Mouse (Mus musculus): ENCODE measurements around the gene Usp39. TPM values are rescaled to one million over a fixed set of nuclear protein-coding genes. Genes with fewer than 3 reads are reported as not detected.

The Usp39 gene
- total RNA-seq, 4 experiments from 2014 or later: 31.1 to 39.0 (median 34.4) TPM

- no peak for DNase-seq
Observed at GRCm38 (mm10) chr6:72371147-72371546, 26.2 kb upstream of the Usp39 start.

- peak; percentile 84 for DNase-seq
Observed at GRCm38 (mm10) chr6:72370091-72370490, 25.1 kb upstream of the Usp39 start.

- DNase-seq: no peak
Observed at GRCm38 (mm10) chr6:72369557-72369956, 24.6 kb upstream of the Usp39 start.

- no peak for DNase-seq
Observed at GRCm38 (mm10) chr6:72367460-72367974, 22.5 kb upstream of the Usp39 start.

- no peak for DNase-seq
Observed at GRCm38 (mm10) chr6:72366844-72367443, 22.0 kb upstream of the Usp39 start, which contains the start of gene Rnf181. Rnf181 (minus strand) TSS chr6:72366956.

GRCm38 (mm10) chr6:72366304-72366703 is 21.3 kb upstream of the Usp39 start:
- DNase-seq: no peak

GRCm38 (mm10) chr6:72364985-72365384 is 20.0 kb upstream of the Usp39 start:
- no peak for DNase-seq

GRCm38 (mm10) chr6:72364009-72364408 is 19.0 kb upstream of the Usp39 start:
- DNase-seq: no peak

- peak; percentile 97 for DNase-seq
Observed at GRCm38 (mm10) chr6:72362132-72363028, 17.4 kb upstream of the Usp39 start.

- DNase-seq: peak; percentile 82
Observed at GRCm38 (mm10) chr6:72361121-72361551, 16.2 kb upstream of the Usp39 start.

- no peak for DNase-seq
Observed at GRCm38 (mm10) chr6:72360599-72360935, 15.6 kb upstream of the Usp39 start.

GRCm38 (mm10) chr6:72359891-72360598 is 15.1 kb upstream of the Usp39 start:
- no peak for DNase-seq

GRCm38 (mm10) chr6:72359343-72359742 is 14.4 kb upstream of the Usp39 start:
- no peak for DNase-seq

GRCm38 (mm10) chr6:72358086-72358764 is 13.2 kb upstream of the Usp39 start:
- no peak for DNase-seq

- DNase-seq: no peak
Observed at GRCm38 (mm10) chr6:72357164-72358079, 12.4 kb upstream of the Usp39 start.

- DNase-seq: peak; percentile 45
Observed at GRCm38 (mm10) chr6:72356001-72356532, 11.1 kb upstream of the Usp39 start.

- peak; percentile 82 for DNase-seq
Observed at GRCm38 (mm10) chr6:72355066-72355911, 10.3 kb upstream of the Usp39 start, which contains the start of gene Tmem150a. Tmem150a (plus strand) TSS chr6:72355447.

GRCm38 (mm10) chr6:72354025-72354424 is 9.0 kb upstream of the Usp39 start:
- no peak for DNase-seq

- no peak for DNase-seq
Observed at GRCm38 (mm10) chr6:72352636-72353405, 7.8 kb upstream of the Usp39 start.
